Mouse (Mus musculus): ENCODE measurements around the gene Cdkal1. TPM values are rescaled to one million over a fixed set of nuclear protein-coding genes. Genes with fewer than 3 reads are reported as not detected.

Cdkal1 gene
- total RNA-seq, 2 experiments from 2014 or later, result 27.6 to 32.1 TPM

DNA sequence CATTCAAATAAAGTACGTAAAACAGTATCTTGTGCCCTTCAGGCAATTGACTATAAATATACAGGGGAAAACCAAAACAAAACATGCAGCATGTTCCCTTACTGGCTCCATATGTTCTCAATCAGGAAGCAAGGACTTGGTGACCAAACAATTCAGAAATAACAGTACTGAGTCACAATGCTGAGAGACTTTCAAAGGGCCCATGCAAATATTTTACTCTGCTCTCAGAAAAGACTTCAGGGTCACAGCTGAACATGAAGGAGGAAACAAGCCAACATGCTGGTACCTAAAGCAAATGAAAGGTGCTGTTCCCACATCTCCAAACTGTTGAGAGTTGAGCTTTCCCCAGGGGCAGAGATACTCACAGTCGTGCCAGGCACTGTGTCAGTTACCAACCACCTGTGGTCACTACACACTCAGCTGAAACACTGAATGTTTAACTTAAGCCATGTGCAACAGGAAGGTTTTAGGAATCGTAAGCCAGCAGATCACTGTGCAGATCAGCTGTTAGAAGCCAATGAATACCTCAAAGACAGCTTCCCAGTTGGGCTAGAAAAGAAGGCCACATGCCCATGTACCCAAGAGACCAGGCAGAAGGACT is 140.1 kb downstream of the Cdkal1 start:
- DNase-seq (ENCODE audit: low spot score), result no peak

GRCm38 (mm10) chr13:29707620-29708019 is 147.9 kb downstream of the Cdkal1 start:
- DNase-seq (ENCODE audit: low spot score), result no peak

DNA sequence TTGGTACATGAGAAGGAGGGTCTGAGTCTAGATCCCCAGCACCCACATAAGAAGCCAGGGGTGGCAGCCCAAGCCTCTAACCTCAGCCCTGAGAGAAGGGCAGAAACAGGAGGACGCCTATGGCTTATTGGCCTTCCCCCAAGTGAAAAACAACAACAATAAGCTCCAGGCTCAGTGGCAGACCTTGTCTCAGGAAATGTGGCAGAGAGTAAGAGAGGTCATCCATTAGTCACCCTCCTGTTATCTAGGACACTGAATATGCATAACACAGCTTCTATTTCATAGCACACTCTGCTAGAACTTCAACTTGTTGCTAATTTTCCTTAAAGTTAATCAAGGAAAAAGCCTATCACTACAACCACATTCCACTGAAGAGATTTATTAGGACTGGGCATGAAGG is 154.1 kb downstream of the Cdkal1 start:
- no peak for DNase-seq (ENCODE audit: low spot score)

- no peak for DNase-seq (ENCODE audit: low spot score)
Measured at GRCm38 (mm10) chr13:29699896-29700295, 155.6 kb downstream of the Cdkal1 start.

DNA sequence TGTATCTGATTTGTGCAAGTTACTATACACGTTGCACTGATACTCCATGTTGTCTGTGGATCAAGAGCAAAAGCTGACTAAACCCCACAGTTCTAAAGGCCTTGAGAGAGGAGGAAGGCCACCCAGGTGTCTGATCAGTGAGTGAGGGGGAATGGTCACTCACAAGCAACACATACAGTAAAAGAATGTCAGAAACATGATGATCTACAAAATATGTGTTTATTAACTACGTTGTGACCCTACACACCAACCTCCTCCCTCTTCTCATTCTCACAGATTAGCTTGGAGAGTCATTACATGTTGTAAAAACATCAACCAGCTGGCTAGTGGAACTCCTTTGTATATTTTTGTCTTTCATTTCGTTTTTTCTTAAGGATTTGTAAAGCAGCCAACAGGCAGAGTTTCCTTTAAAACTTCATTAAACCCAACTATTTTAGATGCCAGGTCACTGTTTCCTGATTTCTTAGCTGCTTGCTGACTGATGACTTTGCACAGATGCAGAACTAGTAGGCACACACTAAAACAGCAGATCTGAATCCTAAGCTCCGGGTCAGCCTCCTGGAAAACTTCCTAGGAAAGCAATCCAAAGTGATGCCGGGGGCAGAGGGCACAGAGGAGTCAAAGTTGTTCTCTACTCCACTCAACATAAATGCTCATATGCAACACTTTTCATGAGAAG is 157.0 kb downstream of the Cdkal1 start:
- no peak for DNase-seq (ENCODE audit: low spot score)

DNA sequence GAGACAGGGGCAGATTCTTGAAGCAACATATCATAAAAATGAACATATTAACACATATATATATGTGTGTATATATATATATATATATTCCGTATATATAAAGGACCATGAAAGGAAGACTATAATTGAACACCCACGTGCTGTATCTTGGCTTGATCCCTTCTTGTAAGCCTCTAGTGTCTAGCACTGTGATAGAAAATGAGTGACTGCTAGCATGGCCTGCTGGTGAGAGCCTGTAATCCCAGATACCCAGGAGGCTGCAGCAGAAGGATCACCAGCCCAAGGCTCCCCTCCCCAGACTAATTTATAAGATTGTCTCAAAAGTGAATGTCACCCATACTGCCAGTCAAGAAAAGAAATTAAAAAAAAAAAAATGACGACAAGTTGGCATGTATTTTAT is 158.2 kb downstream of the Cdkal1 start:
- DNase-seq (ENCODE audit: low spot score), result no peak

DNA sequence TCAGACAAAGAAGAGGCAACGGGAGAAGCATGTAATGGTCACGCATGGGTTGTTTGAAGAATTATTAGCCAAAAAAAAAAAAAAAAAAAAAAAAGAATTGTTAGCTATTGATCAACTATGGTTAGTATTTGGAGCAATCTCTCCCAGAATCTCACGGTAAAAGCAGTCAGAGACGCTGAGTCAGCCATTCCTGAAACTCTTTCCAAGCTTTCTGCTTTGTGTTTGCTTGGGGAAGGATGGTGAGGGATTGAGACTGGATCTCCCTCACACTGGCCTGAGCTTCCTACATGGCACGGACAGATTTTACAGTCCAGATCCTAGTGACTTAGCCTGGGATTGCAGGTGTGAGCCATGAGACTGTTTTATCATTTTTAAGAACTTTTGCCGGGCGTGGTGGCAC is 164.7 kb downstream of the Cdkal1 start:
- DNase-seq (ENCODE audit: low spot score), result no peak

DNA sequence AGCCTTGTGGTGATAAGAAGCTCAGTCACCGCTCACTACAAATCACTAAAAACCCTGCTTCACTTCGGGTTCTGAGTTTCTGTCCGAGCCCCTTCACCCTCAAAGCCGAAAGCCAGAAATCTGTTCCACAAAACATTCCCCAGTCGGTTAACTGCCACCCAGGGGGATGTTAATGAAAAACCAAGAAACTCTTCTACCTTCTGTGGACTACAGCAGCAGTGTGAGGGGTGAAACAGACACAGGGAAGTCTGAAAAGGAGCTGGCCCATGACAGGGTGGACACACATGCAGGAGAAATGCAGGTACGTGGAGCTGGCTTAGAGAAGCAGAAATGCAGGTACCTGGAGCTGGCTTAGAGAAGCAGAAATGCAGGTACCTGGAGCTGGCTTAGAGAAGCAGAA is 166.6 kb downstream of the Cdkal1 start:
- DNase-seq (ENCODE audit: low spot score), result no peak

GRCm38 (mm10) chr13:29687872-29688271 is 167.6 kb downstream of the Cdkal1 start:
- DNase-seq (ENCODE audit: low spot score), result no peak

GRCm38 (mm10) chr13:29679479-29680186 is 175.8 kb downstream of the Cdkal1 start:
- DNase-seq (ENCODE audit: low spot score), result no peak

- no peak for DNase-seq (ENCODE audit: low spot score)
Measured at GRCm38 (mm10) chr13:29677559-29677958, 177.9 kb downstream of the Cdkal1 start.

DNA sequence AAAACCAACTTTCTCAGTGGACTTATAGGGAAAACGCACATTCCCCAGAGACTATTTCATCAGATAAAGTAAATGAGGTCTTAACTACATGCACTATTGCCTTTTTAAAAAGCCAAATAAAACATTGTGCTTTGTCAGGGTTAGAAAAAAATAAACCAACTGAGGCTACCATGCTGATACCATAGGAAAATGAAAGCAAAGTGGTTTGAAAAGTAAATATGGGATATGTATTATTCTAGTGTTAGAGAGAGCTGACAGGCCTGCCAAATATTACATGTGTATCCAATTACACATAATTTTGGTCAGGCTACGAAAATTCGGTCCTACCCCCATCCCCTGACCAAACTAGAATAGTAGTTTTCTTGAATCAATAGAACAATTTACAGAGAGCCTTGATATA is 184.8 kb downstream of the Cdkal1 start:
- no peak for DNase-seq (ENCODE audit: low spot score)

- no peak for DNase-seq (ENCODE audit: low spot score)
Measured at GRCm38 (mm10) chr13:29663908-29664307, 191.6 kb downstream of the Cdkal1 start.

DNA sequence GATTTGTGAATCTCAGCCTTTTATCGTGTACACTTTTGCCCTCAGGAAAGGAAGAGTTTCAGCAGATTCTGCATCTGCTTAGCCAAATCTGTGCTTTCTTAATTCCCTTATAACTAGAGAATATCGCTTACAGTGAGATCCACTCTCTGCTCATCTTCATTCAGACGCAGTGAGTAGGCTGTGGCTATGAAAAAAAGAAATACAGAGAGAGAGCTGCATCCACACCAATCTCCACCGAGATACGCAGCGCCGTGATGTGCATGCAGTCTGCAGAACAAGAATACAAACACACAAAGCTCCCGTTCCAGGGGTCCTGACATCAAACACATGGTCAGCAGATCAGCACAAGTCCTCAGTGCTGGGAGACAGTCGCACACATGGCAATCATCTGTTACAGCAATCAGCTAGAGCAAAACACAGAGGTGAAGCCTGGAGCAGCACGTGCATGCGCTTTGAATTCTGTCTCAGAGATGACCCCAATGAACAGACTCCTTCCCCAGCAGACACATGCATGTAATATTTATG is 199.6 kb downstream of the Cdkal1 start:
- DNase-seq (ENCODE audit: low spot score), result no peak

- no peak for DNase-seq (ENCODE audit: low spot score)
Measured at GRCm38 (mm10) chr13:29653407-29653806, 202.1 kb downstream of the Cdkal1 start.

DNA sequence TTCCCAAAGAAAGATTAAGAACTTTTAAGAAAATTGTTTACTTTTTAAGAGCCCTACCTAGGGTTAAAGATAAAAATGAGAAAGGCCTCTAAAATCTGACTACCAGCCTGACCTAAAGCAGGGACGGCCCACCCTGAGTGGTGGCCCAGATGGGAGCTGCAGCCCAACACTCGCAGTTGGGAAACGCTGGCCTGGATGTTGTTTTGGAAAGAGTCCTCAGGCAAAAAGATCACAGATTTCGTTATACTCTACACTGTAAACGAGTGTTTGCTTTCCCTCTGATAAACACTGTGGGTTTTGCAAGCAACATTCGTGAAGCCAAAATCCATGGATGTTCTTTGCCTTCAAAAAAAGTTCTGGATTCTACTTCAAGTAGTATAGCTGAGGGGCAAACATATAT is 202.7 kb downstream of the Cdkal1 start:
- no peak for DNase-seq (ENCODE audit: low spot score)

GRCm38 (mm10) chr13:29650576-29651236 is 204.8 kb downstream of the Cdkal1 start:
- no peak for DNase-seq (ENCODE audit: low spot score)

DNA sequence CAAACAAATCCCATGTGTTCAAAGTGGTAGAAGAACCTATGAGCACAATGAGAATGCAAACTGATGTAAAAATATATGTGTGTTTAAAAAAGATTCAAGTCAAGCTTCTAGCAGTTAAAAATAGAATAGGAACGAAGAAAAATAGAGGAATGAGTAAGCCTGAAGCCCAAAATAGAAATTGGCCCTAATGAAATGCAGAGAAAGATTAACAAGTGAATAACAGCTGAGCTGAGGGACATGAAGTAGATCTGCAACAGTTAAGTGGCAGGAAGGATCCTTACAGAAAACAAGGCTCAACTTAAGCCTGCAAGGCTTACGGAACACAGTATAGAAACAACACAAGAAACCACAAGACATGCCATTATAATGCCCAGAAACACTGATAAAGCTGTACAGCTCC is 205.9 kb downstream of the Cdkal1 start:
- no peak for DNase-seq (ENCODE audit: low spot score)

GRCm38 (mm10) chr13:29642226-29642625 is 213.2 kb downstream of the Cdkal1 start:
- DNase-seq (ENCODE audit: low spot score), result no peak

- no peak for DNase-seq (ENCODE audit: low spot score)
Measured at GRCm38 (mm10) chr13:29641200-29641599, 214.3 kb downstream of the Cdkal1 start.

DNA sequence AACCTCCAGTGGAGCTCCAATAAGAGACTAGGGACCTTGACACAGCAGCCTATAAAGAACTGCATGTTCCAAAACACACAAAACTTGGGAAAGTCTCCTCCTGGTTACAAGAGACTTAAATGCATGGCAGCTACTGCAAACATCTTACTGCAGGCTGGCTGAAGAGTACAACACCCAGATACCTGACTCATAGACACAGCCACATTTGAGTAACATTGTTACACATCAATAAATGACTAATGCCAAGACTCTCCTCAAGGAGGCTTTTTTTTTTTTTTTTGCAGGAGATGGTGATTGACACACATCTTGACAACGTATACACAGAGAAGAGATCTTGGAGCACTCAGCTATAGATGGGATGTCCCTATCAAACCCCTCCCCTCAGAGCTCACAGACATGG is 215.3 kb downstream of the Cdkal1 start:
- DNase-seq (ENCODE audit: low spot score), result no peak

DNA sequence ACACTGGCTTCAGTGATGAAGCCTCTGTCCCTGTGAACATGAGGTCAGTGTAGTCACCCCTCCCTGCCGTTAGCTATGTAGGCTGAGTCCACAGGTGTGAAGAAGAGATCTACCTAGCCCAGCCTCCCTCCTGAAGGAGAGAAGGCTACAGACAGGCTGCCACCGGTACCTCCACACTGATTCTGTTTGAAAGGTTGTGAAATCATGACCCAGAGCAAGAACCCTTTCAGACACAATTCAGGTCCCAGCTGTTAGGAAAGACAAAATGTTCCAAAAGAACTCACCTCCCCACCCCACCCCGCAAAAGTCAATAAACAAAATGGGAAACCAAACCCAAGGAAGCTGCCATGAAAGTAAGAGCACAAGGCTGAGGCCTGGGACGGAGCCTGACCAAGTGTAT is 217.2 kb downstream of the Cdkal1 start:
- DNase-seq (ENCODE audit: low spot score), result no peak
